Mouse (Mus musculus): Measurements from ENCODE around the gene Pdxp.
"Not testable (repeated sequence)": the region's sequence is repeated elsewhere in the genome, so short reads cannot be mapped to it uniquely, and the experiment has no call there.

The Pdxp gene

DNA sequence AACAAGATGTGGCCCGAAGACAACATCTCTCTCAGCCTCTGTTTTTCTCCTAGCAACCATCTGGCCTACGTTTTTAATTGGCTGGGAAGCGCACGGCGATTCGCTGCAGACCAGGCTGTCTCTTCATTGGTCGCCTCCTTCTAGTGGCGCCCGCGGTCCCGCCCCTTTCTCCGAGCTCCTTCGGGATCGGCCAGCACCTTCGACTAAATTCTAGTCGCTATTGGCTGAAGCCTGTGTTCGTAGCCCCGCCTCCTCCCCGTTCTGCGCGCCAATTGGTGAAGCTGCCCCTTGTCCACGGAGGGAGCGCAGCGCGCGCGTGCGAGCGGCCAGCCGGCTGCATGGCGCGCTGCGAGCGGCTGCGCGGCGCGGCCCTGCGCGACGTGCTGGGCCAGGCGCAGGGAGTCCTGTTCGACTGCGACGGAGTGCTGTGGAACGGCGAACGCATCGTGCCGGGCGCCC is at the start of gene Pdxp:
Gene Pdxp (plus strand): TSS at position 288 of the 459 bp plus-strand sequence.
- DNase-seq (ENCODE audit: low spot score in 2 of 2), result peak; percentile 97 to 98

DNA sequence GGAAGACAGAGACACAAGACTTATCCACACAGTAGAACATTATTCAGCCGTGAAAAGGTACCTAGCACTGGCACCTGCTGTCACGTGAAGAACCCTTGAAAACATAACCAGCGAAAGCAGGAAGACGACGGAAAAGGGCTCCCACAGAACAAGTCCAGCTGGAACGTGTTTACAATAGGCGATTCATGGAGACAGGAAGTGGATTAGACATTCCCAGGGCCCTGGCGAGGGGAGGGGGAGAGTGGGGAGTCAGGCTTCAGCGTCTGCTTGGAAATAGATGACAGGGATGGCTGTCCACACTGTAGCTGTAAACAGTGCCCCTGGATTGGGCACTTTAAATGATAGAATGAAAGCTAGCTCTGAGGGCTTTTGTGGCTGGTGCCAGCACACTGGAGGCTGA is 45.3 kb upstream of the Pdxp start:
- no peak for DNase-seq (ENCODE audit: low spot score in 2 of 2)

DNA sequence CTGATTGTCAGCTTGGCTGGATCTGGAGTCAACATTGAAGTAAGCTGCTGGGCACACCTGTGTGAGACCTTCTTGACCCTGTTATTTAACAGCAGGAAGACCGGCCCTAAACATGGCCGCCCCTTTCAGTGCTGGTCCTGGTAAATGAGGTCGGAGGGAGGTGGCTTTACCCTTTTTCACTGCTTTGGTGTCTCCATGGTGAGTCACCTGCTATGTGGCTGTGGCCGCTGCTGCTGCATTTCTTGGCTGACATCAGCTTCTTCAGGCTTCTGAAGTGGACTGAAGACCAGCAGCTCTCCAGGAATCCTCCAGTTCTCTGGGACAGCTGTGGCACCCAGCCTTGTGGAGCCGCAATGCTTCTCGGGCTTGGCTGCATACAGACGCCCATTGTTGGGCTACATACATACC is 44.9 kb upstream of the Pdxp start:
- no peak for DNase-seq (ENCODE audit: low spot score in 2 of 2)

DNA sequence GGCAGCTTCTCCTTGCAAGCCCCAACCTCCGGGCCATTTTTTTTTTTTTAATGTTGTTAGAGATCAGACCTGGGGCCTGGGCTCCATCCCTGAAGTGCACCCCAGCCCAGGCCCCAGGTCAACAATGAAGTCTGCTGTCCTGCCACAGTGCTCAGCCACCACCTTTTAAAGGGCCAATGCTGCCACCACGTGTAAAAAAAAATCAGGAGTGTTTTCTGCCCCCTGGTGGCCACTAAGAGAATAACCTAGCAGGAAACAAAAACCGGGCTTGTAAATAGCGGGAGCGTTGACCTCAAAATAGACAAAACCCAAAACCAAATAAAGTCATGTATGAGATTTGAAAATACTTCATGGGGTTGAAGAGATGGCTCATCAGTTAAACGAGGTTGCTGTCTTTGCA is 43.9 kb upstream of the Pdxp start:
- peak in 1 of 2 experiments; percentile 41 for DNase-seq (ENCODE audit: low spot score in 2 of 2)

DNA sequence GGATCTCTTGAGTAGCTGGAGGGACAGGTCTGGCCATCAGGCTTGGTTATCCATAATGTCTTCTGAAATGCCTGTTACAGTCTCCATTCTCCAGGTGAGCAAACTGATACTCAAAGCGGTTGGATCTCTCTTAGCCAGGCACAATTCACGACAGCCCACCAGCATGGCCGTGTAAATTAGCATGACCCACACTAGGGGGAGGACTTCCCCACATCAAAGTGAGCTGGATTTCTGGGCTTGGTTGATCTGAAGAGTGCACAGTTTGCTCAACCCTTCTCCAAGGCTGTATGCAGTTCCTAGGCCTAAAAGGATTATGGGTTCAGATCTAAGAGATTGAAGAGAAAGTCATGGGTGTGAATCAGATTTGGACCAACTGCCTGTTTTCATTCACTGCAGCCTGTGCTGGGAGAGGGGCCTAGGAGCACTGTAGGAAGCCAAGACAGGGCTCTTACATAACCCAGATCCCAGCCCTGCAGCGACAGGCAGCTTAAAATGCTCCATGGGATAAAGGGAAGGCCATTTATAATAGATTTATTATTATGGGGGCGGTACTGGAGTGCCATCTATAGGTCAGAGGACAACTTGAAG is 41.6 kb upstream of the Pdxp start:
- DNase-seq (ENCODE audit: low spot score in 2 of 2), result no peak

DNA sequence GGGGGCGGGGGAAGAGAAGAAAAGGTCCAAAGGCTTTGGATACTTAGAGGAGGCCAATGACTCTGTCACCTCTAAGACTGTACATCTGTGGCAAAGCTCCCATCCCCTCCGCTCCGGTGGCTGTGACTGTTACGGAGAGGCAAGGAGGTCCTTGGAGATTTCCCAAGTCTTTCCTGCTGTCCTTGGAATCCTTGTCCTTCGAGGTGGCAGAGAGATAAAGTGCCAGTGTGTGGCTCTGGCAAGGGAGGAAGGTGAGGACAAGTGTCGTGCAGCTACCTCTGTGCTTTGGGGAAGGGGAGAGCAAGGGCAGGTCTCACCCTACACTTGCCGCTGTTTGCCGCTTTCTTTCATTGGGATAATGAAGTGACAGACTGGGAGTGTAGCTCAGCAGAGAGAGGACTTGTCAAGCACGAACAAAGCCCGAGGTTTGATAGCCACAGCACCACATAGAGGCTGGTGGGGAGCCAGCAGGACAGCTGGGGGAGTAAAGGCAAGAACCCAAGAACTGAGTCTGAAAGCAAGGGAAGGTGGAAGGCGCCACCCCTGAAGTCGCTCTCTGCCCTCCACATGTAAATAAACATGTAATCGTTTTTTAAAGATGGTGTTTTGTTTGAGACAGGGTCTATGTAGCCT is 39.8 kb upstream of the Pdxp start:
- DNase-seq (ENCODE audit: low spot score in 2 of 2), result no peak

DNA sequence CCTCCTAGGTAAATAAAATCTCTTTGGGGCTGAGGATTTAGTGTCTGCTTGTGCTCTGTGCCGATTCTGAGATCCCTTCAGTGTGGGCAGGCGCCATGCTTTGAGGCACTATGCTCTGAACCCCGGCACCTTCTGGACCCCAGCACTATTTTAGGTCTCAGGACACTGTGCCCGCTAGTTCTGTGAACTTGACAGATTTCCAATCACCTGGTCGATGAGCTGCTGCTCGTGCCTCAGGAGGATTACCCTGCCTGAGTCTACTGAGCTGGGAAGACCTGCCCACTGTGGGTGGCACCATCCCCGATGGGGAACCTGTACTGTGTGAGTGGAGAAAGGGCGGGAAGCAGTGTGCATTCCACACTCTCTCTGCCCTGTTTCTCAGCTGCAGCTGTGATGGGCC is 38.7 kb upstream of the Pdxp start:
- no peak for DNase-seq (ENCODE audit: low spot score in 2 of 2)

DNA sequence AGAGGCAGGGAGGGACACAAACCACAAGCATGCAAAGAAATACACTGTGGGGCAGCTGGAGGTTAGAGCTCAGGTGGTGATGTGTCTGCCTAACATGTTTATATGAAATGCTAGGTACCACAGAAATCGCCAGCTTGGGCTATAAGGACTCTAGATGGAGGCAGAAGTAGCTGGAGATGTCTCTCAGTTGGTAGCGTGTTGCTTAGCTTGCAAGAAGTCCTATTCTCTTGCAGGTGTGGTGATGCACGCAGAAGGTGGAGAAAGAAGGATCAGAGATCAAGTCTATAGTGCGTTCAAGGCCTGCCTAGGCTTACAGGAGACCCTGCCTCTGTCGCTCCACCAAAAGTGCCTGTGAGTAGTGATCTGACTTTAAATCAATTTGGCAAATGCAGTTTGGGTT is 38.2 kb upstream of the Pdxp start:
- DNase-seq (ENCODE audit: low spot score in 2 of 2), result no peak

DNA sequence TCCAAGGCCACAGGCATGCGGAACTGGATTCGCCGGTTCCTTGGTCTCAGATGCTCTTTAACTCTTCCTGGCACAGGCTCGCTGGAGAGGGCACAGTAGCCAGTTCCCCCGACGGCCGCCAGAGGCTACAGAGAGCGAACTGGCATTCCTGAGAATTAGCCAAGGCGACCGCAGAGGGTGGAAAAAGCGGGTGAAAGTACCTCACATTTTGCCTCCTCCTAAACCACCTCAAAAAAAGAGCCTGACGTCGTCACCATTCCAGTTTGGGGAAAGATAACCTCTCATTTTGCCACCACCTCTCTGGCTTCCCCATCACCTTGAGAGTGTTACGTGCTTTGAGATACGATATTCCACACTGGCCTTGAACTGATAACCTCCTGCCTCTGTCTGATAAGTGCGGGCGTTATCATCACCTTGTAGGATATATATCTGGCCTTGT is 37.4 kb upstream of the Pdxp start:
- peak; percentile 47 to 66 for DNase-seq (ENCODE audit: low spot score in 2 of 2)

DNA sequence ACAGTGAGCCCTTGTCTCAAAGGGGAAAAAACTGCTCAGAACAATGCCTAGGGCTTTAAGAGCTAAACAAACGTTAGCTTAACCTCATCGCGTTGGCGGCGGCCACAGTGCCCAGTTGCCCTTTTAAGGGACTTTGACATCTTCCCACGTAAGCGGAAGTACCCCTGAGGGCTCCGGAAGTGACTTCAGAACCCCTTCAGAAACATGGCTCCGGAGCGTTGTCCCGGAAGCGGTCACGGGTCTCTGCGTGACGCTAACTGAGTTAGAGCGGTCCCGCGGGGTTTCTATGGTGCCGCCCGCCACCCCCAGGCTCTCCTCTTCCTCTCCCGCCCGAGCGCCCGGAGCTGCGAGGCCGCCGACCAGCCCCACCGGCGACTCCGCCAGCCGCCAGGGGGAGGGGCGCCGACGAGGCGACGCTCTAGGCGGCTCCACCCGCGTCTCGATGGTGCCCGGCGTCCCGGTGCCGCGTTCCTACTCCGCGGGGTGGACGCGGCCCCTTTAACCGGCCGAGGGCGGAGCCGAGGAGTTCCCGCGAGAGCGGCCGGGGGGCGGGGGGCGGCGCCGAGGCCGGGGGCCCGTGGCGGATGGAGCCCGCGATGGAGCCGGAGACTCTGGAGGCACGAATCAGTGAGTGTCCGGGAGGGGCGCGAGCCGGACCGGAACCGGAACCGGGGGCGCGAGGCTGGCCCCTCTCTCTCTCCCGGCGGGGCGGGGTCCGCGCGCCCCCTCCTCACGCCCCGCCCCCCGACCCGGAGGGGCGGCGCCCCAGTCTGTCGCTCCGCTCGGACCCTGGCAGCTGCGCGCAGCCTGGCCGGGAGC is 36.5 kb upstream of the Pdxp start, which contains the start of gene Gga1:
Gene Gga1 (plus strand): TSS at position 200 of the 819 bp plus-strand sequence.
- peak; percentile 91 to 95 for DNase-seq (ENCODE audit: low spot score in 2 of 2)

DNA sequence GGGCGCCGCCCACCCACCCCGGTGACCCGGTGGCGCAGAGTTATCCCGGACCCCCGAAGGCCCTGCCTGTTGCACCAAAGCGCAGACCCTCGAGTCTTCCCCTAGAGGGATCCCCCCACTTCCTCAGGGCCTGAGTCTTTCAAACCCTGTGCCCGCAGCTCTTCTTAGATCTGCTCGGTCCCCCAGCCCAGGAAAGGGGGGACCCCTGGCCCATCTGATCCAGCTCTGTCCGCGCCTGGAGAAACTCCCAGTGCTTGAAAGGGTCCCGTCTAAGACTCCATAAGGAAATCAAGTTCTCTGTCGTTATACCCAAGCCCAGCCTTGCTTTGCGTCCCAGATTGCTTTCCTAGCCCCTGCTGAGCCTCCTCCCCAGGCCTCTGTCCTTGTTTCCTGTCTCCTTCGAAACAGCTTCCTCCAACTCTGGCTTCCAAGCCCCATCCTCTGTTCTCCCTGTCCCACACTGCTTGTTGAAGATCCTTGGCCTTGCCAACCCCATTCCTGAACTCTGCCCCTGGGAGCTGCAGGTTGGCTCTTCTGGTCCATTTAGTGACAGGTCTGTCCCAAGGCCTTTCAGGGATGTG is 35.8 kb upstream of the Pdxp start:
- DNase-seq (ENCODE audit: low spot score in 2 of 2), result no peak

DNA sequence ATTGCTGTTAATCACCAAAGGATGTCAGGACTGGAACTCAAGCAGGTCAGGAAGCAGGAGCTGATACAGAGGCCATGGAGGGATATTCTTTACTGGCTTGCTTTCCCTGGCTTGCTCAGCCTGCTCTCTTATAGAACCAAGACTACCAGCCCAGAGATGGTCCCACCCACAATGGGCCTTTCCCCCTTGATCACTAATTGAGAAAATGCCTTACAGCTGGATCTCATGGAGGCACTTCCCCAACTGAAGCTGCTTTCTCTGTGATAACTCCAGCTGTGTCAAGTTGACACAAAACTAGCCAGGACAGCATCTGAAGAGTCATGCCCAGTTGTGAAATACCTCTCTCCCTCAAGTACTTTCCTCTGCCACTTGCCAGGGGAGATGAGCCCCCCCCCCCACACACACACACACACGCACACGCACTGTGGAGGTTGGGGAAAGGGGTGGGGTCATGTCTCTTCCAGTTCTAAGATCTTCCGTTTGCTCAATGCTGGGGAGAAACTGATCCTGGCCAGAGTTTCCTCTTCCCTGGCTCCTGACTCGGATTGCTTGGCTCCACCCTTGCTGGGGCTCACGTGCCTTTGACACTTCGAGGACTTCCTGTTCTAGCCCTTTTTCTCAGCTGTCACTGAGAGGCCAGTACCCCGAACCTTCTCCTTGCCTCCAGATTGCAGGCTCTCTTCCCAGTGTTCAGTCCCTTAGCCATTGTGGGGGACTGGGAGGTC is 34.8 kb upstream of the Pdxp start:
- DNase-seq (ENCODE audit: low spot score in 2 of 2), result not testable (repeated sequence)

DNA sequence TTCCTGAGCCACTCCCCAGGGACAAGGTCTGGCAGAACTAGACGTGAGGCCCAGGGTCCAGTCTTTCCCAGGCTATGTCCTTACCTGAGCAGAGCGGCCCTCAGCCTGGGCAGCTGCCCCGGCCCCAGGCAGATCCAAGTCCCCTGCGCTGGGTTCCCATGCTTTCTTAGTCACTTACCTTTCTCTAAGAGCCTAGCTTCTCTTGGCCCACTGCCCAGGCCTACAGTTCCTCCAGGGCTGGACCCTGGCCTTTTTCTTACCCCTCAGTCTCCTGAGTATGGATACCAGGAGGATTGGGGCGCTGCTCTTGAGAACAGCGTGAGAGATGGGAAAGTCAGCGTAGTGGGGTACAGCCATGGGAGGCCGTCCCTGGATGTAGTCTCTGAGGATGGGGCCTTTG is 33.3 kb upstream of the Pdxp start:
- DNase-seq (ENCODE audit: low spot score in 2 of 2), result no peak

DNA sequence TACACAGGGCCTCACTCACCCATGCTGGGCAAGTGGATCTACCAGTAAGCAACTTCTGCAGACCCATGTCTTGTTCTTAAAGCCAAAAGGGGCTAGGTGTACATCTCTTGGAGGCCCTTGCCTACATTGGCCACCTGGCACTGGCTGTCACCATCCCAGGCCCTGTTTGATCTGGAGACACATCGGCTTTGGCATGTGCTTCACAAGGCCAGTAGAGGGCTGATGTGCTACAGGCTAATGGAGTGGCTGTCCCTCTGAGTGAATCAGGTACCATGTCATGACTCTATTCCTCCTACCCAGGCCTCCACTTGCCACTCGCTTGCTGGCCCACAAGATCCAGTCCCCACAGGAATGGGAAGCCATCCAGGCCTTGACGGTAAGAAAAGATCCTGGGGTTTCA is 31.9 kb upstream of the Pdxp start:
- DNase-seq (ENCODE audit: low spot score in 2 of 2), result no peak

DNA sequence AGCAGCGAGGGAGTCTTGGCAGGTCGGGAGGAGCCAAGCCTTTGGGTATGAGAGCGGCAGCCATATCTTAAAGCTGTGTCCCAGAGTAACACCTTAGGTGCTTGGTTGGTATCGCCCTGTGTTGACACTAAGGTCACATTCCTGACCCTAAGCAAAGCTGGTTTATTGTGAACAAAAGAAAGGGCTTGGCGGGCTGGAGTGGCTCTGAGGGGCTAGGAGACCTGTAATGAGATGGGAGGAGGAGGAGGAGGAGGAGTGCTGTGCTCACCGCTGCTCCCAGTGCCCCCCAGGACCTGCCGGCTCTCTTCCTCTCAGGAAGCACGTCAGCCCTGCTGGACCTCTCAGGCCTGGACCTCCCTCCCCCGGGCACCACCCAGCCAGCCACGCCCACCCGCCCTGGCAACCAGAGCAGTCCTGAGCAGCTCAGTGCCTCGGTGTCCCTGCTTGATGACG is 24.3 kb upstream of the Pdxp start:
- DNase-seq (ENCODE audit: low spot score in 2 of 2), result no peak

DNA sequence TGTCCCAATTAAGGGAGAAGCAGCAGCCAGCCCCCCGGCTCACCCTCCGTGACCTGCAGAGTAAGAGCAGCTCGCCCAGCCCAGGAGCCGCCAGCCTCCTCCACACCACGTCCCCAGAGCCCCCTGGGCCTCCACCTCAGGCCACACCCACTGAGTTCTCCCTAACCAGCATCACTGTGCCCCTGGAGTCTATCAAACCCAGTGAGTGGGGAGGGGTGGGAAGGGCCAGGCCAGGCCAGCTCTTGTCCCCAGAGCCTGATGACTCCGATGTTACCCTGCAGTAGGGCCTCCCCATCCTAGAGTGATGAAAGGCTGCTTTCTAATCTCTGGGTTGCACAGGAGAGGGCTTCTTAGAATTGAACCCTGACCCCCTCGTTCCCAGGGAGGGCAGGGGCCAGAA is 21.3 kb upstream of the Pdxp start:
- no peak for DNase-seq (ENCODE audit: low spot score in 2 of 2)

DNA sequence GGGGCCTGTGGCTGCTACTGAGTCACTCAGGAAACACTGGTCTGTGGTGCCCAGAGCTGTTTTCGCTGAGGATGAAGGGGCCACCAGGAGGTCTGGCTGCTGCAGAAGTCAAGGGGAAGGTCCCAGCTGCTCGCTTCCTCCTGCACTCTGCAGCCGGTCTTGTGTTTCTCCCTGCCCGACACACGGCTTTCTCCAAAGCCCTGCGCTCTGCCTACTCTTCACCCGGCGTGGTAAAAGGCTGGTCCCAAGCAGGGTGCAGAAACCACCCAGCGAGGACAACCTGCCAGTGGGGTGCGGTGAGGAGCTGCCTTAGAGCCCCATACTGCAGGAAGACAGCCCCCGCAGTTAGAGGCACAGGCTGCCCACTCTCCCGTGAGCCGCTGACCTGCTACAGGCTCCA is 19.0 kb upstream of the Pdxp start:
- DNase-seq (ENCODE audit: low spot score in 2 of 2), result peak; percentile 52 to 58

DNA sequence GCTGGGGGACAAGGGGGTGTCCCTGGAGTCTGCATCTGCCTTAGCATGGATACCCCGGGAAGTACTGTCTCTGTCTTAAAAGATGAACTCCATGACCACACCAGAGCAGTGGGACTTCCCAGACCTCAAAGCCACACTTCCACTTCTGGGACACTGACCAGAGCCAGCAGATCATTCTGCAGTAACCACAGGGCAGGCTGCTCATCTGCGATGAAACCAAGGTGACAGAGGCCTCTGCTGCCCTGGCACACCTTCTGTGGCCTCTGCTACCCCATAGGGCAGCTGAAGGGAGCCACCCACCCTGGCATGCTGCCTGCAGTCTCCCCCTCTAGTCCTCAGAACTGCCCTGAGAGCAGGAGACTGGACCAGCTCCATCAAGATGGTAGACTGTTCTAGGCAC is 18.0 kb upstream of the Pdxp start:
- no peak for DNase-seq (ENCODE audit: low spot score in 2 of 2)

DNA sequence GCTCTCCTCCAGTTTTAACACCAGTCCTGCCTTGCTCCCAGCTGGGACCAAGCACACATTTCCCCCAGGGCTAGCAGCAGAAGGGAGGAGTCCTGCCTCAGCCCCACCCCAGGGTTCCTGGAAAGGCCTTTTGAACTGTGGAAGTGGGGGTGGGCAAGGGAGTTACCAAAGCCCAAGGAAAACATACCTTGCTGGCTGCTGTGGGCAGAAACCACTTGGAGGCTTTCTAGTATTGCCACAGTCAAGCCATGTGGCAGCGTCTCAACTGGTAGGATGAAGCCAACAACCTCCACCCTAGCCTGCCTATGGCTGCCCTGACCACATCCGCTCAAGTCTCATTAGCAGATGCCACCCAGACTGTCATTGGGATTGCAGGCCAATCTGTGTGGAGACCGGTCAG is 17.6 kb upstream of the Pdxp start:
- peak; percentile 45 to 60 for DNase-seq (ENCODE audit: low spot score in 2 of 2)

DNA sequence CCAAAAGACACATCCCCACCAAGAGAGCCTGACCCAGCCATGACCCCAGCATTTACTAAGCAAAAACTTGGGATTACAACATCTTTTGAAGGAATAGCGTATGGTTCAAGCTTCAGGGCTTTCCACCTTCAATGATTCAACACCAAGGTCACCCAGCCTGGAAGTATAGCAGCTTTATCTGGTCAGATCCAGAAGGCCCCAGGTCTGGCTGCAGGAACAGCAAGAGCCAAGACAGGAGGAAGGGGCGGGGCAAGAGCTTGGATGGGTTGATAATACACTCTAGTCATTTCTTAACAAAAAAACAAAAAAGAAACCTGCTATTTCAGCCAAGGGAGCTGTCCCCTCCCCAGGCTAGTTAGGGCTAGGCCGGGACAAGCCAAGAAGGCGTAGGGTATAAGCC is 16.2 kb upstream of the Pdxp start:
- no peak for DNase-seq (ENCODE audit: low spot score in 2 of 2)

DNA sequence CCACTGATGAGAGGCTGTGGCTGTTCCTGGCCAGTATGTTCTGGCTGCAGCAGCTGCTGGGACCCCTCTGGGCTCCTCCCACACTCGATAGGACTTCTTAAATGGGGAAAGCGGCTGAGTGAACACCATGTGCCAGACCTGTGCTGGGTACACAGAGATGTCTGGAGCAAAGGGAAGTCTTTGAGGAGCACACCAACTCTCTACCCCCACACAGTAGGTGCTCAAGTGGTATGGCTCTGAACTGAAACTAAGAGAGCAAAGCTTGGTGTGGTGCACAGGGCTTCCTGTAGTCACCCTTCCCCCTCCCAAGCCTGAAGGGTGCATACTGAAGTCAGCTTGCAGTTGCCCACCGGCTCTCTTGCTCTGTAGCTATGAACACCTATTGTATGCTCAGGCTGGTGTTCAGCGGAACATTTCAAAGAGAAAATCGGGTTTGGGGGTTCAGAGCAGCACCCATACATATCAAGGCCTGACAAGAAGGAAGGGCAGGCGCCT is 15.2 kb upstream of the Pdxp start:
- peak; percentile 60 for DNase-seq (ENCODE audit: low spot score in 2 of 2)

DNA sequence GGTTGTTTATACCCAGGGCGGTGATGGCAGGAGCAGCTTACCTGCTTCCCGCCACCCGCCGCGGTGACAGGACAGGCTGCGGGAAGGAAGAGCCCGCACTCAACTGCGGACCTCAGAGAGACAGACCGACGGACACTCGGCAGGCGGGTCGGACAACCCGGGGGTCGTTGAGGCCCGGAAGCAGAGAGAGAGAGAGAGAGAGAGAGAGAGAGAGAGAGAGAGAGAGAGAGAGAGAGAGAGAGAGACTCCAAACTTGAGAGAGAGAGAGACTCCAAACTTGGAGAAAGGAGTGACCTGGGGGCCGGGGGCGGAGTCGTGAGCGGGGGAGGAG is 14.3 kb upstream of the Pdxp start, which contains the start of gene Gm49510:
Gene Gm49510 (plus strand): TSS at position 259 of the 331 bp plus-strand sequence.
- DNase-seq (ENCODE audit: low spot score in 2 of 2), result no peak
